Mouse (Mus musculus) megakaryocyte, embryonic 14.5 days (primary cell): Measurements from ENCODE around the gene Gpcpd1.

ENCODE experiments used
- FLI1 ChIP-seq: IDR thresholded peaks from 2 replicates; pipeline ENCODE4 v1.6.1; 2012; ENCODE audit warnings: low read length, inconsistent platforms, mixed read lengths
- GATA1 ChIP-seq: IDR thresholded peaks from 3 replicates; pipeline ENCODE4 v1.6.1; 2012; ENCODE audit warnings: mixed read lengths, low read length, inconsistent platforms, borderline replicate concordance

GRCm38 (mm10) chr2:132600081-132600480, 12.6 kb upstream of the Gpcpd1 start:
- no peak for TF ChIP-seq GATA1
- TF ChIP-seq FLI1, result no peak
